Mouse (Mus musculus): ENCODE measurements around the gene Galnt17. TPM values are rescaled to one million over a fixed set of nuclear protein-coding genes. Genes with fewer than 3 reads are reported as not detected.
A peak's percentile ranks its signal among the peaks of the same experiment; 100 is the strongest.

The Galnt17 gene
- polyA plus RNA-seq, 1 experiment from 2014 or later: 4.1 TPM

GRCm38 (mm10) chr5:130938911-130939608 lies 369.2 kb downstream of the Galnt17 start:
- DNase-seq (ENCODE audit: low spot score) (peak; percentile 87), ATAC-seq (ENCODE audit: low read depth) (0 out of 2 replicates have a peak, but pooled peaks have one; percentile 10)
- Histone ChIP-seq H3K4me2 (ENCODE audit: low read depth, low read length) (no peak overlapping the region), H3K27me3 (replicated peaks; ENCODE audit: control insufficient read depth, insufficient read depth, low read length) (no peaks in the 10 kb centered on the region), H3K4me1 (ENCODE audit: control insufficient read depth, insufficient read depth, low read length) (peaks cover 20% of the 10 kb centered on the region; the same call in 1 of the 2 replicates), H3K36me3 (ENCODE audit: control insufficient read depth, insufficient read depth, low read length) (no peaks in the 10 kb centered on the region), H3K4me3 (ENCODE audit: low read depth, low read length) (no peak overlapping the region), H3K9me3 (ENCODE audit: control insufficient read depth, low read length) (no peaks in the 10 kb centered on the region), H3K9ac (ENCODE audit: low read depth, low read length) (no peak overlapping the region), H3K27ac (replicated peaks; ENCODE audit: low read depth, low read length) (peak overlapping the region; percentile 71)
- WGBS: 17% methylated on average over 4 of the region's 4 CpGs

GRCm38 (mm10) chr5:130938274-130938741 lies 370.0 kb downstream of the Galnt17 start:
- Histone ChIP-seq H3K9ac (ENCODE audit: low read depth, low read length) (no peak overlapping the region), H3K9me3 (ENCODE audit: control insufficient read depth, low read length) (no peaks in the 10 kb centered on the region), H3K27me3 (replicated peaks; ENCODE audit: control insufficient read depth, insufficient read depth, low read length) (no peaks in the 10 kb centered on the region), H3K36me3 (ENCODE audit: control insufficient read depth, insufficient read depth, low read length) (no peaks in the 10 kb centered on the region), H3K4me1 (ENCODE audit: control insufficient read depth, insufficient read depth, low read length) (peaks cover 19% of the 10 kb centered on the region; the same call in 1 of the 2 replicates), H3K4me3 (ENCODE audit: low read depth, low read length) (no peak overlapping the region), H3K27ac (replicated peaks; ENCODE audit: low read depth, low read length) (peak overlapping the region; percentile 71), H3K4me2 (ENCODE audit: low read depth, low read length) (no peak overlapping the region; the same call in 1 of the 2 replicates)
- DNase-seq (ENCODE audit: low spot score) (peak; percentile 72), ATAC-seq (ENCODE audit: low read depth) (peak; percentile 60; the same call in 1 of the 2 replicates)
- 7% methylated on average over 7 of the region's 7 CpGs for WGBS

- DNase-seq (ENCODE audit: low spot score) (no peak), ATAC-seq (ENCODE audit: low read depth) (no peak)
- H3K9ac ChIP-seq (ENCODE audit: low read depth, low read length): no peak overlapping the region
- H3K9me3 ChIP-seq (ENCODE audit: control insufficient read depth, low read length): peaks cover 12% of the 10 kb centered on the region; the same call in 1 of the 2 replicates
- H3K4me2 ChIP-seq (ENCODE audit: low read depth, low read length): no peak overlapping the region
- H3K27me3 ChIP-seq (replicated peaks; ENCODE audit: control insufficient read depth, insufficient read depth, low read length): no peaks in the 10 kb centered on the region
- H3K4me1 ChIP-seq (ENCODE audit: control insufficient read depth, insufficient read depth, low read length): no peaks in the 10 kb centered on the region
- no peak overlapping the region for H3K4me3 ChIP-seq (ENCODE audit: low read depth, low read length)
- H3K27ac ChIP-seq (replicated peaks; ENCODE audit: low read depth, low read length): no peak overlapping the region
- WGBS: 73% methylated on average over 1 of the region's 1 CpGs
- H3K36me3 ChIP-seq (ENCODE audit: control insufficient read depth, insufficient read depth, low read length): no peaks in the 10 kb centered on the region
Measured at GRCm38 (mm10) chr5:130930999-130931398, 377.3 kb downstream of the Galnt17 start.

- Histone ChIP-seq H3K4me3 (ENCODE audit: low read depth, low read length) (no peak overlapping the region), H3K27ac (replicated peaks; ENCODE audit: low read depth, low read length) (0 out of 2 replicates have a peak overlapping the region, but pooled peaks have one; percentile 10), H3K4me2 (ENCODE audit: low read depth, low read length) (no peak overlapping the region), H3K9ac (ENCODE audit: low read depth, low read length) (no peak overlapping the region), H3K9me3 (ENCODE audit: control insufficient read depth, low read length) (peaks cover 12% of the 10 kb centered on the region; the same call in 1 of the 2 replicates), H3K36me3 (ENCODE audit: control insufficient read depth, insufficient read depth, low read length) (no peaks in the 10 kb centered on the region), H3K27me3 (replicated peaks; ENCODE audit: control insufficient read depth, insufficient read depth, low read length) (no peaks in the 10 kb centered on the region), H3K4me1 (ENCODE audit: control insufficient read depth, insufficient read depth, low read length) (no peaks in the 10 kb centered on the region)
- peak; percentile 61 for ATAC-seq (ENCODE audit: low read depth)
- WGBS: 56% methylated on average over 8 of the region's 8 CpGs
- peak; percentile 82 for DNase-seq (ENCODE audit: low spot score)
Measured at GRCm38 (mm10) chr5:130927794-130928149, 380.5 kb downstream of the Galnt17 start.

GRCm38 (mm10) chr5:130927138-130927793 lies 381.0 kb downstream of the Galnt17 start:
- H3K27ac ChIP-seq (replicated peaks; ENCODE audit: low read depth, low read length): 0 out of 2 replicates have a peak overlapping the region, but pooled peaks have one; percentile 10
- H3K36me3 ChIP-seq (ENCODE audit: control insufficient read depth, insufficient read depth, low read length): no peaks in the 10 kb centered on the region
- 65% methylated on average over 3 of the region's 3 CpGs for WGBS
- ATAC-seq (ENCODE audit: low read depth) (peak; percentile 67), DNase-seq (ENCODE audit: low spot score) (no peak)
- no peak overlapping the region for H3K4me2 ChIP-seq (ENCODE audit: low read depth, low read length)
- no peaks in the 10 kb centered on the region for H3K27me3 ChIP-seq (replicated peaks; ENCODE audit: control insufficient read depth, insufficient read depth, low read length)
- no peaks in the 10 kb centered on the region for H3K4me1 ChIP-seq (ENCODE audit: control insufficient read depth, insufficient read depth, low read length)
- H3K9me3 ChIP-seq (ENCODE audit: control insufficient read depth, low read length): peaks cover 12% of the 10 kb centered on the region; the same call in 1 of the 2 replicates
- H3K9ac ChIP-seq (ENCODE audit: low read depth, low read length): no peak overlapping the region
- H3K4me3 ChIP-seq (ENCODE audit: low read depth, low read length): no peak overlapping the region

- no peak overlapping the region for H3K9ac ChIP-seq (ENCODE audit: low read depth, low read length)
- WGBS: 87% methylated on average over 7 of the region's 7 CpGs
- no peaks in the 10 kb centered on the region for H3K4me1 ChIP-seq (ENCODE audit: control insufficient read depth, insufficient read depth, low read length)
- no peaks in the 10 kb centered on the region for H3K36me3 ChIP-seq (ENCODE audit: control insufficient read depth, insufficient read depth, low read length)
- H3K27me3 ChIP-seq (replicated peaks; ENCODE audit: control insufficient read depth, insufficient read depth, low read length): no peaks in the 10 kb centered on the region
- peaks cover 12% of the 10 kb centered on the region; the same call in 1 of the 2 replicates for H3K9me3 ChIP-seq (ENCODE audit: control insufficient read depth, low read length)
- H3K27ac ChIP-seq (replicated peaks; ENCODE audit: low read depth, low read length): no peak overlapping the region
- ATAC-seq (ENCODE audit: low read depth) (no peak), DNase-seq (ENCODE audit: low spot score) (no peak)
- H3K4me2 ChIP-seq (ENCODE audit: low read depth, low read length): no peak overlapping the region
- no peak overlapping the region for H3K4me3 ChIP-seq (ENCODE audit: low read depth, low read length)
Measured at GRCm38 (mm10) chr5:130925681-130926080, 382.6 kb downstream of the Galnt17 start.

GRCm38 (mm10) chr5:130924245-130924827 lies 384.0 kb downstream of the Galnt17 start:
- H3K9me3 ChIP-seq (ENCODE audit: control insufficient read depth, low read length): peaks cover 12% of the 10 kb centered on the region; the same call in 1 of the 2 replicates
- DNase-seq (ENCODE audit: low spot score) (no peak), ATAC-seq (ENCODE audit: low read depth) (no peak)
- no peaks in the 10 kb centered on the region for H3K36me3 ChIP-seq (ENCODE audit: control insufficient read depth, insufficient read depth, low read length)
- H3K27ac ChIP-seq (replicated peaks; ENCODE audit: low read depth, low read length): no peak overlapping the region
- H3K4me1 ChIP-seq (ENCODE audit: control insufficient read depth, insufficient read depth, low read length): no peaks in the 10 kb centered on the region
- no peak overlapping the region for H3K4me3 ChIP-seq (ENCODE audit: low read depth, low read length)
- no peaks in the 10 kb centered on the region for H3K27me3 ChIP-seq (replicated peaks; ENCODE audit: control insufficient read depth, insufficient read depth, low read length)
- H3K4me2 ChIP-seq (ENCODE audit: low read depth, low read length): no peak overlapping the region
- 21% methylated on average over 2 of the region's 2 CpGs for WGBS
- no peak overlapping the region for H3K9ac ChIP-seq (ENCODE audit: low read depth, low read length)

- no peak for DNase-seq (ENCODE audit: low spot score)
- Histone ChIP-seq H3K27me3 (replicated peaks; ENCODE audit: control insufficient read depth, insufficient read depth, low read length) (no peaks in the 10 kb centered on the region), H3K9ac (ENCODE audit: low read depth, low read length) (no peak overlapping the region), H3K27ac (replicated peaks; ENCODE audit: low read depth, low read length) (no peak overlapping the region), H3K4me2 (ENCODE audit: low read depth, low read length) (no peak overlapping the region), H3K4me3 (ENCODE audit: low read depth, low read length) (no peak overlapping the region), H3K9me3 (ENCODE audit: control insufficient read depth, low read length) (no peaks in the 10 kb centered on the region), H3K36me3 (ENCODE audit: control insufficient read depth, insufficient read depth, low read length) (no peaks in the 10 kb centered on the region), H3K4me1 (ENCODE audit: control insufficient read depth, insufficient read depth, low read length) (no peaks in the 10 kb centered on the region)
- 96% methylated on average over 7 of the region's 7 CpGs for WGBS
- ATAC-seq (ENCODE audit: low read depth): no peak
Measured at GRCm38 (mm10) chr5:130919969-130920368, 388.3 kb downstream of the Galnt17 start.

All from embryonic facial prominence, embryonic 14.5 days (tissue).